Mouse (Mus musculus) small intestine, adult 2 months (tissue): ENCODE measurements around the gene Efhc1.

ENCODE experiments used
- CTCF ChIP-seq: fragments of 200-500 bp; IDR thresholded peaks from 2 replicates; pipeline ENCODE4 v1.5.1; 2012; ENCODE audit warnings: low read depth, mild to moderate bottlenecking, control low read depth, inconsistent platforms, low read length, moderate library complexity, mixed read lengths; ENCODE audit not compliant: insufficient replicate concordance, insufficient read length; ENCODE audit errors: extremely low read depth
- POLR2A ChIP-seq: fragments of 200-500 bp; IDR thresholded peaks from 2 replicates; pipeline ENCODE4 v1.6.1; 2012; ENCODE audit warnings: low read depth, mild to moderate bottlenecking, control low read depth, inconsistent platforms, low read length, moderate library complexity

GRCm38 (mm10) chr1:20997881-20998389 is 46.5 kb downstream of the Efhc1 start:
- TF ChIP-seq POLR2A, result no peak
- TF ChIP-seq CTCF, result no peak
